Mouse (Mus musculus): ENCODE results near the gene Alg5.

The Alg5 gene

DNA sequence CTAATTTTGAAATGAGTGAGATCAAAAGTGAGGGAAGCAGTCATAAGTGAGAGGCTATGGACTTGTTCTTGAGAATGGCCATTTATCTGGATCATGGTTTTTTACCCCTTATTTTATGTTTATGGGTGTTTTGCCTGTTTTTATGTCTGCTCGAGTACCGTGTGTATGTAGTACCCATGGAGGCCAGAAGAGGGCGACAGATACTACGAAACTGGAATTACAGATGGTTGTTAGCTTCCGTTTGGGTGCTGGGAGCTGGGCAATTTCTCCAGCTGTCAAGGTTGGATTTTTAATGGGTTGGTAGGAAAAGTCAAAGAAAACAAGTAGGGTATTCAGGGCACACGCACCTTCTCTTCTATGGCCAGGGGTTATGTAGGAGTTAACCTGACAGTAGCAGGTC, 58.4 kb downstream of the Alg5 start:
- peak; percentile 36 for DNase-seq (ENCODE audit: low read depth, low spot score)

DNA sequence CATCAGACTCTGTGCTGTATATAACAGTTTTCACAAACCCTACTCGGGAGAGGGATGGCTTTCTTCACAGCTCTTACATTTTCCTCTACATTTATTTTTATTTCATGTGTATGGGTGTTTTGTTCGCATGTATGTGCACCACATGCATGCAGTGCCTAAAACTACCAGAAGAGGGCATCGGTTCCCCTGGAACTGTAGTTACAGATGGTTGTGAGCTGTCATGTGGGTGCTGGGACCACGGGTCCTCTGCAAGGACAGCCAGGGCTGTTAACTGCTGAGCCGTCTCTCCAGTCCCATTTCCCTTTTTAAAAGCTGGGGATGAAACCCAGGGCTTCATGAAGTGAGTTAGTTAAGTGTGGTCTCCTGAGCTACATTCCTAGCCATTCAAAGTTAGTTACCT, 60.0 kb downstream of the Alg5 start:
- DNase-seq (ENCODE audit: low read depth, low spot score) = peak; percentile 29

DNA sequence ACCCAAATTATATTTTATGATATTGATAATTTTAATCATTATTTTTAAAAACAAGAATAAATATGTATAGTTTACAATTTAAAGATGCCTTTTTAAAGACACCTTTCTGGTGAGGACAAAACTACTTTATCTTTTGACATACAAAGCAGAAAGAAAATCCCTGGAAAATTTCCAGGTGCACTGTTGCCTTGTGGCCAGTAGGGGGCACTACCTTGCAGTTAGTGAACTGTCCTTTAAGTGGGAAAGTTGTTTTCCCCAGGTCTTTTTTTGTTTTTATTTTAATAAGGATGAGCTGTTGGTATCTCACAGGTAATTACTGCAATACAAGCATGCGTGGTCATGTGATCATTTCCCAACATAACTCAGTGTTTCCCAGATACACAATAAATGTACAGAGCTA, 60.5 kb downstream of the Alg5 start:
- DNase-seq (ENCODE audit: low read depth, low spot score) = peak; percentile 29

DNA sequence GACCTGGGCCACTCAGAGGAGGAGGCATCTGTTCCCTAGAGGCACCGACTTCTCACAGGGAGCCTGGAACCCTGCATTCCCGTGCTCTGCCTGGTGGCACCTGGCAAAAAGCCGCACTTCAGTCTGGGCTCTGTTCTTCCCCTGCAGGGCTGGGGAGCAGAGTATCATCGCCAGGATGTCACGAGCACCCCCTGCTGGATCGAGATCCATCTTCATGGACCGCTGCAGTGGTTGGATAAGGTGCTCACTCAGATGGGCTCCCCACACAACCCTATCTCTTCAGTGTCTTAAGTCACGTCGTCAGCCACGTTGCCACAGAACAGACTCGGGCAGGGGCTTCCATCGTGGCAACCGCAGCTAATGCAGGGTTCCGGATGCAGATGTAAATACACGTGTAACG, 61.9 kb downstream of the Alg5 start:
- DNase-seq (ENCODE audit: low read depth, low spot score) = peak; percentile 67

Measured in CD4-positive, CD25-positive, alpha-beta regulatory T cell, adult 2 months (primary cell).